Mouse (Mus musculus) forebrain, embryonic 11.5 days (tissue): ENCODE measurements around the gene Hoxa3. TPM values are rescaled to one million over a fixed set of nuclear protein-coding genes. Genes with fewer than 3 reads are reported as not detected.

Experiments used
- ATAC-seq: fragments of 200-750 bp; cut with Nextera tagmentation; replicated peaks from 2 replicates; pipeline ENCODE4 v1.8.0; 2017; ENCODE audit warnings: moderate TSS enrichment; ENCODE audit not compliant: low FRiP score
- DNase-seq: peaks from one replicate; pipeline ENCODE4 v3.0.0-alpha.2; 2017; ENCODE audit warnings: low spot score
- H3K27ac ChIP-seq: fragments of 300-500 bp; sonication (generic); 2 replicates; pipeline ENCODE4 v1.5.1; 2014; ENCODE audit warnings: low read depth, low read length
- H3K27me3 ChIP-seq: fragments of 300-500 bp; sonication (generic); 2 replicates; pipeline ENCODE4 v1.6.1; 2014; ENCODE audit warnings: mild to moderate bottlenecking, low read length, mixed read lengths; ENCODE audit not compliant: control insufficient read depth, insufficient read depth
- H3K36me3 ChIP-seq: fragments of 300-500 bp; sonication (generic); 2 replicates; pipeline ENCODE4 v1.6.1; 2014; ENCODE audit warnings: mild to moderate bottlenecking, low read length, moderate library complexity, mixed read lengths; ENCODE audit not compliant: control insufficient read depth, insufficient read depth
- H3K4me1 ChIP-seq: fragments of 300-500 bp; sonication (generic); replicated peaks from 2 replicates; pipeline ENCODE4 v1.6.1; 2014; ENCODE audit warnings: low read length, mixed read lengths; ENCODE audit not compliant: control insufficient read depth, insufficient read depth
- H3K4me2 ChIP-seq: fragments of 300-500 bp; sonication (generic); 2 replicates; pipeline ENCODE4 v1.6.1; 2014; ENCODE audit warnings: low read depth, mild to moderate bottlenecking, low read length, moderate library complexity, mixed read lengths; ENCODE audit not compliant: severe bottlenecking
- H3K4me3 ChIP-seq: fragments of 300-500 bp; sonication (generic); 2 replicates; pipeline ENCODE4 v1.5.1; 2014; ENCODE audit warnings: low read depth, low read length
- H3K9ac ChIP-seq: fragments of 300-500 bp; sonication (generic); 2 replicates; pipeline ENCODE4 v1.6.1; 2014; ENCODE audit warnings: low read length
- H3K9me3 ChIP-seq: fragments of 300-500 bp; sonication (generic); 2 replicates; pipeline ENCODE4 v1.6.1; 2016; ENCODE audit warnings: low read length, mixed read lengths; ENCODE audit not compliant: control insufficient read depth
- WGBS: fragments of 180-500 bp; shearing (Covaris S2); extraction: QIAGEN DNeasy Blood & Tissue Kit; methylation state at CpG from one replicate; pipeline ENCODE4 v1.1.7; 2014; 5-methylcytosine and 5-hydroxymethylcytosine counted together
- polyA plus RNA-seq: library from polyadenylated mRNA; unstranded; fragments of >200 nt; fragmentation: Nextera tagmentation; extraction: Ambion mirVana; gene quantifications from 2 replicates; pipeline ENCODE4 v1.2.1, GENCODE M21; 2014

Gene Hoxa3
- polyA plus RNA-seq, 1 experiment from 2014 or later = not detected

- Histone ChIP-seq H3K4me2 (no peak overlapping the region), H3K4me1 (0 out of 2 replicates have a peak, but pooled peaks cover 3% of the 10 kb centered on the region), H3K9me3 (no peaks in the 10 kb centered on the region), H3K36me3 (no peaks in the 10 kb centered on the region), H3K27ac (no peak overlapping the region), H3K27me3 (peaks cover 95% of the 10 kb centered on the region), H3K4me3 (no peak overlapping the region), H3K9ac (no peak overlapping the region)
- 6% methylated on average over 9 of the region's 9 CpGs for WGBS
- DNase-seq = peak; percentile 46
- ATAC-seq = no peak
Observed at GRCm38 (mm10) chr6:52241001-52241621, 28.0 kb upstream of the Hoxa3 start.

- Histone ChIP-seq H3K4me2 (0 out of 2 replicates have a peak within 1 kb of the TSS, but pooled peaks have one; percentile 21), H3K4me3 (no peak within 1 kb of the TSS), H3K9me3 (no peaks in the 10 kb centered on the region), H3K9ac (no peak within 1 kb of the TSS), H3K27me3 (peaks cover 95% of the 10 kb centered on the region), H3K36me3 (no peaks in the 10 kb centered on the region), H3K4me1 (0 out of 2 replicates have a peak, but pooled peaks cover 3% of the 10 kb centered on the region), H3K27ac (no peak within 1 kb of the TSS)
- no peak for ATAC-seq
- peak; percentile 91 for DNase-seq
- WGBS = 1% methylated on average over 35 of the region's 35 CpGs
Observed at GRCm38 (mm10) chr6:52240389-52241000, 27.4 kb upstream of the Hoxa3 start, which contains the start of gene Hoxa10. TSS of gene Hoxa10 (minus strand) at chr6:52240854.

GRCm38 (mm10) chr6:52239625-52240388, 26.7 kb upstream of the Hoxa3 start:
- H3K9ac ChIP-seq = no peak overlapping the region
- ATAC-seq (no peak), DNase-seq (peak; percentile 53)
- no peak overlapping the region for H3K4me3 ChIP-seq
- H3K27ac ChIP-seq = no peak overlapping the region
- H3K27me3 ChIP-seq = peaks cover 95% of the 10 kb centered on the region
- WGBS = 1% methylated on average over 30 of the region's 30 CpGs
- H3K4me1 ChIP-seq = no peaks in the 10 kb centered on the region
- H3K9me3 ChIP-seq = no peaks in the 10 kb centered on the region
- H3K36me3 ChIP-seq = no peaks in the 10 kb centered on the region
- 0 out of 2 replicates have a peak overlapping the region, but pooled peaks have one; percentile 21 for H3K4me2 ChIP-seq

GRCm38 (mm10) chr6:52238976-52239375, 25.8 kb upstream of the Hoxa3 start:
- Histone ChIP-seq H3K4me1 (0 out of 2 replicates have a peak, but pooled peaks cover 1% of the 10 kb centered on the region), H3K27ac (no peak overlapping the region), H3K4me2 (no peak overlapping the region), H3K9me3 (no peaks in the 10 kb centered on the region), H3K36me3 (no peaks in the 10 kb centered on the region), H3K27me3 (peaks cover 95% of the 10 kb centered on the region), H3K9ac (no peak overlapping the region), H3K4me3 (no peak overlapping the region)
- ATAC-seq = no peak
- 2% methylated on average over 7 of the region's 7 CpGs for WGBS
- DNase-seq = peak; percentile 57

- DNase-seq = peak; percentile 46
- Histone ChIP-seq H3K9me3 (no peaks in the 10 kb centered on the region), H3K4me3 (no peak overlapping the region), H3K9ac (no peak overlapping the region), H3K4me1 (0 out of 2 replicates have a peak, but pooled peaks cover 3% of the 10 kb centered on the region), H3K4me2 (no peak overlapping the region), H3K27me3 (peaks cover 95% of the 10 kb centered on the region), H3K36me3 (no peaks in the 10 kb centered on the region), H3K27ac (no peak overlapping the region)
- ATAC-seq = no peak
- 4% methylated on average over 7 of the region's 7 CpGs for WGBS
Observed at GRCm38 (mm10) chr6:52238155-52238545, 25.0 kb upstream of the Hoxa3 start.

- no peak overlapping the region for H3K4me3 ChIP-seq
- H3K9me3 ChIP-seq = no peaks in the 10 kb centered on the region
- H3K27ac ChIP-seq = no peak overlapping the region
- no peak overlapping the region for H3K9ac ChIP-seq
- H3K4me1 ChIP-seq = 0 out of 2 replicates have a peak, but pooled peaks cover 3% of the 10 kb centered on the region
- no peaks in the 10 kb centered on the region for H3K36me3 ChIP-seq
- H3K4me2 ChIP-seq = no peak overlapping the region
- peak; percentile 50 for DNase-seq
- WGBS = 11% methylated on average over 10 of the region's 10 CpGs
- ATAC-seq = no peak
- H3K27me3 ChIP-seq = peaks cover 95% of the 10 kb centered on the region
Observed at GRCm38 (mm10) chr6:52237346-52238154, 24.4 kb upstream of the Hoxa3 start.

- Histone ChIP-seq H3K27me3 (peaks cover 95% of the 10 kb centered on the region), H3K4me1 (0 out of 2 replicates have a peak, but pooled peaks cover 3% of the 10 kb centered on the region), H3K4me3 (no peak overlapping the region), H3K9me3 (no peaks in the 10 kb centered on the region), H3K36me3 (no peaks in the 10 kb centered on the region), H3K27ac (no peak overlapping the region), H3K4me2 (no peak overlapping the region), H3K9ac (no peak overlapping the region)
- ATAC-seq (no peak), DNase-seq (peak; percentile 24)
- 4% methylated on average over 3 of the region's 3 CpGs for WGBS
Observed at GRCm38 (mm10) chr6:52236806-52237205, 23.7 kb upstream of the Hoxa3 start.

GRCm38 (mm10) chr6:52235866-52236265, 22.7 kb upstream of the Hoxa3 start:
- H3K27me3 ChIP-seq = peaks cover 93% of the 10 kb centered on the region
- peak; percentile 44 for DNase-seq
- H3K4me1 ChIP-seq = 0 out of 2 replicates have a peak, but pooled peaks cover 3% of the 10 kb centered on the region
- no peak for ATAC-seq
- no peaks in the 10 kb centered on the region for H3K36me3 ChIP-seq
- no peak overlapping the region for H3K4me3 ChIP-seq
- H3K9ac ChIP-seq = no peak overlapping the region
- H3K27ac ChIP-seq = no peak overlapping the region
- WGBS = 16% methylated on average over 6 of the region's 6 CpGs
- H3K9me3 ChIP-seq = no peaks in the 10 kb centered on the region
- no peak overlapping the region for H3K4me2 ChIP-seq
